Mouse (Mus musculus): Measurements from ENCODE around the gene Hoxa11.

- TF ChIP-seq GATA1 (IDR thresholded peaks at IDR 0.05; ENCODE audit: low read length): no peak
- no peak for TF ChIP-seq TAL1 (IDR thresholded peaks at IDR 0.05; ENCODE audit: low read length)
These were observed 29.7 kb downstream of the Hoxa11 start for GRCm38 (mm10) chr6:52215771-52216535.
